Mouse (Mus musculus) CH12.LX (cell line): ENCODE measurements around the gene Olfr1425. TPM values are rescaled to one million over a fixed set of nuclear protein-coding genes. Genes with fewer than 3 reads are reported as not detected.

ENCODE experiments used
- DNase-seq: peaks from one replicate; pipeline ENCODE4 v3.0.0-alpha.2; 2013; ENCODE audit errors: extremely low read depth
- H3K27ac ChIP-seq: 2 replicates; pipeline ENCODE4 v1.5.1; 2012; ENCODE audit warnings: low read depth, mild to moderate bottlenecking, control low read depth, moderate library complexity; ENCODE audit not compliant: insufficient read depth
- H3K27me3 ChIP-seq: replicated peaks from 2 replicates; pipeline ENCODE3; 2012; ENCODE audit warnings: inconsistent platforms
- H3K36me3 ChIP-seq, 2 experiments: replicated peaks in 1 of 2; 2 replicates each; pipeline versions ENCODE3 to v1.6.1; 2012; ENCODE audit warnings: inconsistent platforms in 1 of 2, low read length in 1 of 2, mild to moderate bottlenecking in 1 of 2, mixed read lengths in 1 of 2, moderate library complexity in 1 of 2; ENCODE audit not compliant: control insufficient read depth in 1 of 2, insufficient read depth in 1 of 2
- H3K4me1 ChIP-seq, 2 experiments: 2 replicates each; pipeline ENCODE4 v1.6.1; 2012; ENCODE audit warnings: inconsistent platforms in 1 of 2, moderate library complexity in 1 of 2; ENCODE audit not compliant: insufficient read depth in 2 of 2, control insufficient read depth in 1 of 2
- H3K4me2 ChIP-seq: 2 replicates; pipeline ENCODE4 v1.6.1; 2012; ENCODE audit warnings: low read depth, mild to moderate bottlenecking, control low read depth; ENCODE audit not compliant: poor library complexity, insufficient read depth, severe bottlenecking
- H3K4me3 ChIP-seq, 3 experiments: fragments of 150-350 bp in 1 of 3; sonication (generic) in 1 of 3; replicated peaks in 1 of 3; 2 replicates each; pipeline versions ENCODE3 to v1.5.1; 2011 to 2012; ENCODE audit warnings: low read depth in 2 of 3, low read length in 2 of 3, mild to moderate bottlenecking in 2 of 3, moderate library complexity in 2 of 3, control low read depth in 1 of 3, improper control_type of control experiment in 1 of 3, inconsistent platforms in 1 of 3, mixed read lengths in 1 of 3; ENCODE audit not compliant: poor library complexity in 1 of 3
- H3K79me2 ChIP-seq: replicated peaks from 2 replicates; pipeline ENCODE4 v1.6.1; 2012; ENCODE audit warnings: mild to moderate bottlenecking, moderate library complexity; ENCODE audit not compliant: control insufficient read depth, poor library complexity, insufficient read depth, severe bottlenecking; ENCODE audit errors: extremely low read depth
- H3K9ac ChIP-seq: 2 replicates; pipeline ENCODE4 v1.6.1; 2012; ENCODE audit warnings: low read depth, mild to moderate bottlenecking, control low read depth, moderate library complexity; ENCODE audit not compliant: insufficient read depth
- H3K9me3 ChIP-seq: replicated peaks from 2 replicates; pipeline ENCODE3; 2012; ENCODE audit warnings: low read length, inconsistent platforms, mixed read lengths
- CTCF ChIP-seq, 2 experiments: IDR thresholded peaks in 1 of 2; conservative IDR thresholded peaks in 1 of 2; 2 replicates each; pipeline ENCODE4 v1.5.1; 2011 to 2012; ENCODE audit warnings: low read depth in 2 of 2, low read length in 2 of 2, improper control_type of control experiment in 1 of 2, inconsistent platforms in 1 of 2, mild to moderate bottlenecking in 1 of 2, moderate library complexity in 1 of 2
- E2F4 ChIP-seq: IDR thresholded peaks from 2 replicates; pipeline ENCODE4 v1.6.1; 2011; ENCODE audit warnings: low read depth, low read length, improper control_type of control experiment; ENCODE audit not compliant: insufficient replicate concordance
- IRF4 ChIP-seq: IDR thresholded peaks from 2 replicates; pipeline ENCODE4 v1.6.1; 2014; ENCODE audit warnings: low read depth, mild to moderate bottlenecking, inconsistent platforms, low read length, improper control_type of control experiment
- JUN ChIP-seq: IDR thresholded peaks from 2 replicates; pipeline ENCODE4 v1.6.1; 2011; ENCODE audit warnings: low read depth, mild to moderate bottlenecking, low read length, improper control_type of control experiment, moderate library complexity; ENCODE audit not compliant: insufficient read depth
- JUND ChIP-seq: conservative IDR thresholded peaks from 2 replicates; pipeline ENCODE4 v1.6.1; 2011; ENCODE audit warnings: low read depth, low read length, improper control_type of control experiment
- KAT2A ChIP-seq: IDR thresholded peaks from 2 replicates; pipeline ENCODE4 v1.6.1; 2012; ENCODE audit warnings: low read length, improper control_type of control experiment, inconsistent platforms; ENCODE audit not compliant: insufficient replicate concordance
- MAX ChIP-seq: IDR thresholded peaks from 2 replicates; pipeline ENCODE4 v1.6.1; 2011; ENCODE audit warnings: low read length, improper control_type of control experiment
- MXI1 ChIP-seq: IDR thresholded peaks from 2 replicates; pipeline ENCODE4 v1.6.1; 2011; ENCODE audit warnings: mild to moderate bottlenecking, low read depth, low read length, improper control_type of control experiment
- MYC ChIP-seq: IDR thresholded peaks from 2 replicates; pipeline ENCODE4 v1.6.1; 2011; ENCODE audit warnings: low read depth, mild to moderate bottlenecking, improper control_type of control experiment, low read length
- NRF1 ChIP-seq: IDR thresholded peaks from 2 replicates; pipeline ENCODE4 v1.6.1; 2014; ENCODE audit warnings: low read depth, mild to moderate bottlenecking, inconsistent platforms, low read length, improper control_type of control experiment, moderate library complexity
- PAX5 ChIP-seq: IDR thresholded peaks from 2 replicates; pipeline ENCODE4 v1.6.1; 2012; ENCODE audit warnings: low read length, inconsistent platforms, mixed read lengths
- SIN3A ChIP-seq: IDR thresholded peaks from 2 replicates; pipeline ENCODE4 v1.6.1; 2012; ENCODE audit warnings: low read length, improper control_type of control experiment, inconsistent platforms
- TCF12 ChIP-seq: IDR thresholded peaks from 2 replicates; pipeline ENCODE4 v1.6.1; 2014; ENCODE audit warnings: low read depth, mild to moderate bottlenecking, inconsistent platforms, low read length, improper control_type of control experiment
- UBTF ChIP-seq: IDR thresholded peaks from 2 replicates; pipeline ENCODE4 v1.6.1; 2012; ENCODE audit warnings: low read depth, mild to moderate bottlenecking, inconsistent platforms, low read length, improper control_type of control experiment, moderate library complexity
- USF1 ChIP-seq: IDR thresholded peaks from 2 replicates; pipeline ENCODE4 v1.6.1; 2014; ENCODE audit warnings: low read depth, mild to moderate bottlenecking, inconsistent platforms, low read length, improper control_type of control experiment
- ZKSCAN1 ChIP-seq: IDR thresholded peaks from 2 replicates; pipeline ENCODE4 v1.6.1; 2012; ENCODE audit warnings: low read depth, inconsistent platforms, low read length, improper control_type of control experiment, borderline replicate concordance
- dilution Hi-C: fragments of 300-500 bp; cut with MboI; formaldehyde crosslinking; loops from 2 replicates; pipeline ENCODE4 v1.14.3; 2020; ENCODE audit warnings: low sequenced_read_pairs; ENCODE audit not compliant: extremely low pct_unique_long_range_greater_than_20kb, extremely low pct_ligation_motif_present
- in situ Hi-C: fragments of 300-500 bp; cut with MboI; formaldehyde crosslinking; loops from 3 replicates; pipeline ENCODE4 v1.14.3; 2019; ENCODE audit warnings: low sequenced_read_pairs, low pct_ligation_motif_present, low pct_unique_long_range_greater_than_20kb, mixed read lengths
- polyA plus RNA-seq: library from polyadenylated mRNA; unstranded; fragments of >175 nt; gene quantifications from 2 replicates; pipeline ENCODE4 v1.2.1, GENCODE M21; 2012; ENCODE audit warnings: low read depth; ENCODE audit not compliant: insufficient read length
- total RNA-seq, 2 experiments: library from RNA; depleted of rRNA; stranded (reverse); fragments of 300-350 nt in 1 of 2; fragments of >200 nt in 1 of 2; gene quantifications; 2 replicates each; pipeline ENCODE4 v1.2.3; 2012 to 2014

The Olfr1425 gene
- total and polyA plus RNA-seq, 3 experiments: not detected

- TF ChIP-seq TCF12 (no peak), E2F4 (no peak), MYC (no peak), USF1 (no peak), JUN (no peak), PAX5 (no peak), MXI1 (no peak), JUND (no peak)
- Histone ChIP-seq H3K4me3 (no peak overlapping the region), H3K9ac (no peak overlapping the region), H3K27ac (no peak overlapping the region), H3K4me2 (no peak overlapping the region), H3K4me1 (no peaks in the 10 kb centered on the region), H3K9me3 (no peaks in the 10 kb centered on the region), H3K27me3 (no peaks in the 10 kb centered on the region), H3K79me2 (no peaks in the 10 kb centered on the region), H3K36me3 (no peaks in the 10 kb centered on the region)
- dilution Hi-C loops (no loop called here), in situ Hi-C loops (no loop called here)
- DNase-seq: no peak
Measured at GRCm38 (mm10) chr19:12026606-12027005, 50.9 kb downstream of the Olfr1425 start.

- dilution Hi-C loops: no loop called here
- Histone ChIP-seq H3K79me2 (no peaks in the 10 kb centered on the region), H3K9ac (no peak overlapping the region), H3K4me2 (no peak overlapping the region), H3K4me1 (no peaks in the 10 kb centered on the region), H3K27me3 (no peaks in the 10 kb centered on the region), H3K4me3 (no peak overlapping the region), H3K36me3 (no peaks in the 10 kb centered on the region), H3K27ac (no peak overlapping the region), H3K9me3 (no peaks in the 10 kb centered on the region)
- DNase-seq: no peak
- TF ChIP-seq UBTF: no peak
- no peak for TF ChIP-seq MAX
- no peak for TF ChIP-seq IRF4
- no peak for TF ChIP-seq ZKSCAN1
- TF ChIP-seq SIN3A: no peak
- no peak for TF ChIP-seq NRF1
- TF ChIP-seq CTCF (conservative IDR thresholded peaks at IDR 0.05 in 1 of 2, IDR thresholded peaks at IDR 0.05 in 1 of 2; ENCODE audit: low read depth in 2 of 2, low read length in 2 of 2): no peak
- in situ Hi-C loops: no loop called here
Measured at GRCm38 (mm10) chr19:12025333-12025732, 52.2 kb downstream of the Olfr1425 start.

GRCm38 (mm10) chr19:12024149-12024548 lies 53.4 kb downstream of the Olfr1425 start:
- H3K27ac ChIP-seq: no peak overlapping the region
- H3K4me3 ChIP-seq: no peak overlapping the region
- no peaks in the 10 kb centered on the region for H3K27me3 ChIP-seq
- no peak overlapping the region for H3K4me2 ChIP-seq
- DNase-seq: no peak
- dilution Hi-C loops: no loop called here
- no peak for TF ChIP-seq KAT2A
- no peak overlapping the region for H3K9ac ChIP-seq
- H3K4me1 ChIP-seq: peaks cover 0 to under 1% of the 10 kb centered on the region in 2 experiments; a peak in 1 of 4 replicates
- no peaks in the 10 kb centered on the region for H3K9me3 ChIP-seq
- H3K36me3 ChIP-seq: no peaks in the 10 kb centered on the region
- in situ Hi-C loops: loop anchor here (25.0 kb wide), 1 partner anchor 463 kb away; no protein-coding TSS in a partner anchor
- no peaks in the 10 kb centered on the region for H3K79me2 ChIP-seq

Other genes with a start within 250 kb of the Olfr1425 start
- gene Olfr1417, start 238.5 kb downstream of the Olfr1425 start, total RNA-seq (2012; rRNA removed): not detected in 2 replicates
- not detected in 2 replicates for gene Olfr1417, start 238.5 kb downstream of the Olfr1425 start, total RNA-seq (2014; rRNA removed)
- gene Olfr1417, start 238.5 kb downstream of the Olfr1425 start, polyA plus RNA-seq: not detected in 2 replicates
- gene Olfr1418, start 216.7 kb downstream of the Olfr1425 start, total RNA-seq (2012; rRNA removed): not detected in 2 replicates
- not detected in 2 replicates for gene Olfr1418, start 216.7 kb downstream of the Olfr1425 start, total RNA-seq (2014; rRNA removed)
- gene Olfr1418, start 216.7 kb downstream of the Olfr1425 start, polyA plus RNA-seq: not detected in 2 replicates
- not detected in 2 replicates for gene Olfr1419, start 202.6 kb downstream of the Olfr1425 start, total RNA-seq (2012; rRNA removed)
- gene Olfr1419, start 202.6 kb downstream of the Olfr1425 start, total RNA-seq (2014; rRNA removed): not detected in 2 replicates
- gene Olfr1419, start 202.6 kb downstream of the Olfr1425 start, polyA plus RNA-seq: not detected in 2 replicates
- not detected in 2 replicates for gene Olfr1420, start 191.2 kb downstream of the Olfr1425 start, total RNA-seq (2012; rRNA removed)
- not detected in 2 replicates for gene Olfr1420, start 191.2 kb downstream of the Olfr1425 start, total RNA-seq (2014; rRNA removed)
- not detected in 2 replicates for gene Olfr1420, start 191.2 kb downstream of the Olfr1425 start, polyA plus RNA-seq
- gene Patl1, start 165.3 kb downstream of the Olfr1425 start, total RNA-seq (2012; rRNA removed): 8.2 and 8.5 TPM in 2 replicates
- gene Patl1, start 165.3 kb downstream of the Olfr1425 start, total RNA-seq (2014; rRNA removed): 10.0 and 12.0 TPM in 2 replicates
- 35.9 and 40.8 TPM in 2 replicates for gene Patl1, start 165.3 kb downstream of the Olfr1425 start, polyA plus RNA-seq
- gene Osbp, start 111.8 kb downstream of the Olfr1425 start, total RNA-seq (2012; rRNA removed): 17.7 and 20.6 TPM in 2 replicates
- 21.1 and 21.4 TPM in 2 replicates for gene Osbp, start 111.8 kb downstream of the Olfr1425 start, total RNA-seq (2014; rRNA removed)
- 24.7 and 25.0 TPM in 2 replicates for gene Osbp, start 111.8 kb downstream of the Olfr1425 start, polyA plus RNA-seq
- under 0.01 TPM in 1 of 2 replicates, not detected in the other for gene Olfr1423, start 36.4 kb downstream of the Olfr1425 start, total RNA-seq (2012; rRNA removed)
- gene Olfr1423, start 36.4 kb downstream of the Olfr1425 start, total RNA-seq (2014; rRNA removed): not detected in 2 replicates
- 0.04 and 0.07 TPM in 2 replicates for gene Olfr1423, start 36.4 kb downstream of the Olfr1425 start, polyA plus RNA-seq
- not detected in 2 replicates for gene Olfr1424, start 15.0 kb downstream of the Olfr1425 start, total RNA-seq (2012; rRNA removed)
- not detected in 2 replicates for gene Olfr1424, start 15.0 kb downstream of the Olfr1425 start, total RNA-seq (2014; rRNA removed)
- gene Olfr1424, start 15.0 kb downstream of the Olfr1425 start, polyA plus RNA-seq: not detected in 2 replicates
- not detected in 2 replicates for gene Olfr1426, start 14.3 kb upstream of the Olfr1425 start, total RNA-seq (2012; rRNA removed)
- gene Olfr1426, start 14.3 kb upstream of the Olfr1425 start, total RNA-seq (2014; rRNA removed): not detected in 2 replicates
- gene Olfr1426, start 14.3 kb upstream of the Olfr1425 start, polyA plus RNA-seq: not detected in 2 replicates
- not detected in 2 replicates for gene Olfr1427, start 25.6 kb upstream of the Olfr1425 start, total RNA-seq (2012; rRNA removed)
- gene Olfr1427, start 25.6 kb upstream of the Olfr1425 start, total RNA-seq (2014; rRNA removed): not detected in 2 replicates
- not detected in 2 replicates for gene Olfr1427, start 25.6 kb upstream of the Olfr1425 start, polyA plus RNA-seq
- not detected in 2 replicates for gene Olfr1428, start 38.2 kb upstream of the Olfr1425 start, total RNA-seq (2012; rRNA removed)
- not detected in 2 replicates for gene Olfr1428, start 38.2 kb upstream of the Olfr1425 start, total RNA-seq (2014; rRNA removed)
- not detected in 2 replicates for gene Olfr1428, start 38.2 kb upstream of the Olfr1425 start, polyA plus RNA-seq
- gene Olfr76, start 45.5 kb upstream of the Olfr1425 start, total RNA-seq (2012; rRNA removed): not detected in 2 replicates
- not detected in 2 replicates for gene Olfr76, start 45.5 kb upstream of the Olfr1425 start, total RNA-seq (2014; rRNA removed)
- gene Olfr76, start 45.5 kb upstream of the Olfr1425 start, polyA plus RNA-seq: not detected in 2 replicates
- gene Olfr1555-ps1, start 92.4 kb upstream of the Olfr1425 start, total RNA-seq (2012; rRNA removed): not detected in 2 replicates
- gene Olfr1555-ps1, start 92.4 kb upstream of the Olfr1425 start, total RNA-seq (2014; rRNA removed): not detected in 2 replicates
- gene Olfr1555-ps1, start 92.4 kb upstream of the Olfr1425 start, polyA plus RNA-seq: not detected in 2 replicates
- not detected in 2 replicates for gene Olfr1431, start 122.9 kb upstream of the Olfr1425 start, total RNA-seq (2012; rRNA removed)
- gene Olfr1431, start 122.9 kb upstream of the Olfr1425 start, total RNA-seq (2014; rRNA removed): not detected in 2 replicates
- not detected in 2 replicates for gene Olfr1431, start 122.9 kb upstream of the Olfr1425 start, polyA plus RNA-seq
- gene Olfr1432, start 154.9 kb upstream of the Olfr1425 start, total RNA-seq (2012; rRNA removed): not detected in 2 replicates
- not detected in 2 replicates for gene Olfr1432, start 154.9 kb upstream of the Olfr1425 start, total RNA-seq (2014; rRNA removed)
- not detected in 2 replicates for gene Olfr1432, start 154.9 kb upstream of the Olfr1425 start, polyA plus RNA-seq
- not detected in 2 replicates for gene Olfr262, start 163.9 kb upstream of the Olfr1425 start, total RNA-seq (2012; rRNA removed)
- not detected in 2 replicates for gene Olfr262, start 163.9 kb upstream of the Olfr1425 start, total RNA-seq (2014; rRNA removed)
- not detected in 2 replicates for gene Olfr262, start 163.9 kb upstream of the Olfr1425 start, polyA plus RNA-seq
- gene Olfr235, start 183.3 kb upstream of the Olfr1425 start, total RNA-seq (2012; rRNA removed): not detected in 2 replicates
- not detected in 2 replicates for gene Olfr235, start 183.3 kb upstream of the Olfr1425 start, total RNA-seq (2014; rRNA removed)
- gene Olfr235, start 183.3 kb upstream of the Olfr1425 start, polyA plus RNA-seq: not detected in 2 replicates
- not detected in 2 replicates for gene Olfr1434, start 202.1 kb upstream of the Olfr1425 start, total RNA-seq (2012; rRNA removed)
- not detected in 2 replicates for gene Olfr1434, start 202.1 kb upstream of the Olfr1425 start, total RNA-seq (2014; rRNA removed)
- gene Olfr1434, start 202.1 kb upstream of the Olfr1425 start, polyA plus RNA-seq: not detected in 2 replicates
- gene Olfr1436, start 221.4 kb upstream of the Olfr1425 start, total RNA-seq (2012; rRNA removed): not detected in 2 replicates
- gene Olfr1436, start 221.4 kb upstream of the Olfr1425 start, total RNA-seq (2014; rRNA removed): not detected in 2 replicates
- gene Olfr1436, start 221.4 kb upstream of the Olfr1425 start, polyA plus RNA-seq: not detected in 2 replicates
- not detected in 2 replicates for gene Olfr1437, start 247.4 kb upstream of the Olfr1425 start, total RNA-seq (2012; rRNA removed)
- not detected in 2 replicates for gene Olfr1437, start 247.4 kb upstream of the Olfr1425 start, total RNA-seq (2014; rRNA removed)
- not detected in 2 replicates for gene Olfr1437, start 247.4 kb upstream of the Olfr1425 start, polyA plus RNA-seq